Mouse (Mus musculus): Measurements from ENCODE around the gene Sgta. TPM values are rescaled to one million over a fixed set of nuclear protein-coding genes. Genes with fewer than 3 reads are reported as not detected.
A peak's percentile ranks its signal among the peaks of the same experiment; 100 is the strongest.
"Not testable (repeated sequence)": the region's sequence is repeated elsewhere in the genome, so short reads cannot be mapped to it uniquely, and the experiment has no call there.

Gene Sgta
- polyA plus RNA-seq, 1 experiment: 228 TPM

DNA sequence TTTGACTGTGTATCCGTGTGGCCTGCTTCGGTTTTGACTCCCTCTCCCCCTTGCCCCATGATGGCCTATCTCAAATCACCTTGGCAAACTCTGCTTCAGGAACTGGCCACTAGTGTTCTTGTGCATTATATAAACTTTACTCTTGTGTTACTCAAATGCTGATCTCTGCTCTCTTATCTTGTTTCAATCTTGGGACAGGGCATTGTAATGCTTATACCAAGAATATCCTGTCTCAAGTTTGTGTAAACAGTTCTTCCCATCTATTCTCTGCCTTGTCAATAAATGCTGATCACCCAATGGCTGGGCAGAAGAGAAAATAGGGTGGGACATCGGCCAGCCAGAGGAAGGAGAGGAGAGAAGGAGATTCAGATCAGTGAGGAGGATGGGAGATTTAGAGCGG, 2.7 kb upstream of the Sgta start:
- no peak overlapping the region for H3K27ac ChIP-seq (ENCODE audit: insufficient read depth, low read length)
- H3K4me1 ChIP-seq (ENCODE audit: control insufficient read depth, insufficient read depth, low read length): peaks cover 8% of the 10 kb centered on the region; the same call in 1 of the 2 replicates
- TF ChIP-seq POLR2A (IDR thresholded peaks at IDR 0.05; ENCODE audit: extremely low read depth, insufficient read depth, low read length) (no peak), CTCF (IDR thresholded peaks at IDR 0.05; ENCODE audit: extremely low read depth, insufficient read depth, low read length) (no peak)
- no peak overlapping the region for H3K4me3 ChIP-seq (ENCODE audit: insufficient read depth, low read length)

DNA sequence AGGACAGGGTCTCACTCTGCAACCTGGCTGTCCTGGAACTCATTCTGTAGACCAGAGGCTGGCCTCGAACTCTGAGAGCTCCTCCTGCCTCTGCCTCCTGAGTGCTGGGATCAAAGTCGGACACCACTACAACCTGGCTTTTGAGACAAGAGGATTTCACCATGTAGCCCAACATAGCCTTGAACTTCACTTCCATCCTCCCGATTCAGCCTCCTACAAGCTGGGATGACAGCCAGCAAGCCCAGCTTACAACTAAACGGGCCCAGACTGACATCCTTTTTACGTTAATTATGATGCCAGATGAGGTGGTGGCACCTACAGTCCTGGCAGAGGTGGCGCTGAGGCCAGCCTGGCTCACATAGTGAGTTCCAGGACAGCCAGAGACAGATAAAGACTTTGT, 1.1 kb downstream of the Sgta start:
- TF ChIP-seq POLR2A (IDR thresholded peaks at IDR 0.05; ENCODE audit: extremely low read depth, insufficient read depth, low read length) (no peak), CTCF (IDR thresholded peaks at IDR 0.05; ENCODE audit: extremely low read depth, insufficient read depth, low read length) (no peak)
- Histone ChIP-seq H3K4me1 (ENCODE audit: control insufficient read depth, insufficient read depth, low read length) (peaks cover 9% of the 10 kb centered on the region; the same call in 1 of the 2 replicates), H3K27ac (ENCODE audit: insufficient read depth, low read length) (no peak overlapping the region), H3K4me3 (ENCODE audit: insufficient read depth, low read length) (peak overlapping the region; percentile 93; the same call in 1 of the 2 replicates)

GRCm38 (mm10) chr10:81057406-81058130, 2.4 kb downstream of the Sgta start:
- no peak overlapping the region for H3K4me3 ChIP-seq (ENCODE audit: insufficient read depth, low read length)
- TF ChIP-seq POLR2A (IDR thresholded peaks at IDR 0.05; ENCODE audit: extremely low read depth, insufficient read depth, low read length): no peak
- TF ChIP-seq CTCF (IDR thresholded peaks at IDR 0.05; ENCODE audit: extremely low read depth, insufficient read depth, low read length): no peak
- H3K4me1 ChIP-seq (ENCODE audit: control insufficient read depth, insufficient read depth, low read length): peaks cover 9% of the 10 kb centered on the region; the same call in 1 of the 2 replicates
- no peak overlapping the region for H3K27ac ChIP-seq (ENCODE audit: insufficient read depth, low read length)

- H3K4me1 ChIP-seq (ENCODE audit: control insufficient read depth, insufficient read depth, low read length); H3K27ac ChIP-seq (ENCODE audit: insufficient read depth, low read length); H3K4me3 ChIP-seq (ENCODE audit: insufficient read depth, low read length): not testable (repeated sequence)
Measured at GRCm38 (mm10) chr10:81055802-81056340, 4.1 kb downstream of the Sgta start.

DNA sequence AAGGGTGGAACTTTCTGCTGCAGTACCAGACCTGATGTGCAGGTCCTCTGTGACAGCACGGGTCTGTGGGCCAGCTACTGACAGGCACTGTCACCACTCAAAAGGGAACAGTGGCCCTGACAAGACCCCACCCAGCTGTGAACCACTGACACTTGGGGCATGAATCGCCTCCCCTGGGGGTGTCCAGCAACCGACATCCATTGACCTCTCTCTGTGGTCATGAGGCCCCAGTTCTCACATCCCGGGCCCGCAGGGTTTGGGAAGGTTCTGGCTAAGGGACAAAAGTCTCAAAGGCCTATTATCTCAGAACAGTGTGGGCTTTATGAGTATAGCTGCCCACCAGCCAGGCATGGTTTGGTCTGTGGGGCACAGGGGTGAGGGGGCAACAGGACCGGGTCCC, 4.8 kb downstream of the Sgta start:
- peaks cover 9% of the 10 kb centered on the region; the same call in 1 of the 2 replicates for H3K4me1 ChIP-seq (ENCODE audit: control insufficient read depth, insufficient read depth, low read length)
- H3K27ac ChIP-seq (ENCODE audit: insufficient read depth, low read length): no peak overlapping the region
- no peak overlapping the region for H3K4me3 ChIP-seq (ENCODE audit: insufficient read depth, low read length)
- TF ChIP-seq POLR2A (IDR thresholded peaks at IDR 0.05; ENCODE audit: extremely low read depth, insufficient read depth, low read length) (no peak), CTCF (IDR thresholded peaks at IDR 0.05; ENCODE audit: extremely low read depth, insufficient read depth, low read length) (no peak)

DNA sequence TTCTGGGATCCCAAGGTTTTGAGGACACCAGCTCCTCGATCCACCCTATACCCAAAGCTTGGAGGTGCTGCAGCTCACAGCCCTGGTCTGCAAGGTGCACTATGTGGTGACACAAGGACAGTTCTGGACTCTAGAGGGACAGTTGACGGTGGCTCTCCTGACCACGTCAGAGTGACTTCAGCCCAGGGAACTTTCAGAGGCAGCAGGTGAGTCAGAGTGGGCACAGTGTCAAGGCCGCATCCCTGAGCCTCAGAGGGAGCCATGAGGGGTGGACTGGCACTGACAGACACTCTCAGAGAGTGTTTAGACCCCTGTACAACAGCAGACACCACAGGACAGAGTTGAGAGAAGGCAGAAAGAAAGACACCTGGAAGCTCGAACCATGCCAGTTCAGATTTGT, 7.4 kb downstream of the Sgta start:
- TF ChIP-seq POLR2A (IDR thresholded peaks at IDR 0.05; ENCODE audit: extremely low read depth, insufficient read depth, low read length) (no peak), CTCF (IDR thresholded peaks at IDR 0.05; ENCODE audit: extremely low read depth, insufficient read depth, low read length) (no peak)
- Histone ChIP-seq H3K27ac (ENCODE audit: insufficient read depth, low read length) (no peak overlapping the region), H3K4me3 (ENCODE audit: insufficient read depth, low read length) (no peak overlapping the region), H3K4me1 (ENCODE audit: control insufficient read depth, insufficient read depth, low read length) (no peaks in the 10 kb centered on the region)

DNA sequence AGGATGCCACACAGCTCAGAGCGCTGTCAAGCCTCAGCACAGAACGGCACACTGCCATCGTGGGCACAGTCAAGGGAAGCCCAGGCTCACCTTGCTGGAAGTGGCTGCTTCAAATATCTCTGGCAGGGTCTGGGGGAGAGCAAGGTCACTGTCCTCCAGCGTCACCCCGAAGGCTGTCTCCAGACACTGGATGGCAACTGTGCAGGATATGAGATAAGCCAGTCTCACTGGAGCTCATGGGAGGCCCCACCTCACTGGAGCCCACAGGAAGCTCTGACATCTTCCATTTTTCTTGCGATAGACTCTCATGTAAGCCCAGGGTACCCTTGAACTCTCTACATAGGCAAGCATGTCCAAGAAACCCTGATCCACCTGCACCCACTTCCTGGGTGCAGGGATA, 8.8 kb downstream of the Sgta start:
- Histone ChIP-seq H3K4me3 (ENCODE audit: insufficient read depth, low read length) (no peak overlapping the region), H3K4me1 (ENCODE audit: control insufficient read depth, insufficient read depth, low read length) (no peaks in the 10 kb centered on the region), H3K27ac (ENCODE audit: insufficient read depth, low read length) (no peak overlapping the region)
- TF ChIP-seq CTCF (IDR thresholded peaks at IDR 0.05; ENCODE audit: extremely low read depth, insufficient read depth, low read length): no peak
- TF ChIP-seq POLR2A (IDR thresholded peaks at IDR 0.05; ENCODE audit: extremely low read depth, insufficient read depth, low read length): no peak

- TF ChIP-seq POLR2A (IDR thresholded peaks at IDR 0.05; ENCODE audit: extremely low read depth, insufficient read depth, low read length) (no peak), CTCF (IDR thresholded peaks at IDR 0.05; ENCODE audit: extremely low read depth, insufficient read depth, low read length) (0 out of 2 replicates have a peak, but pooled peaks have one; percentile 11)
- Histone ChIP-seq H3K4me1 (ENCODE audit: control insufficient read depth, insufficient read depth, low read length) (no peaks in the 10 kb centered on the region), H3K27ac (ENCODE audit: insufficient read depth, low read length) (no peak overlapping the region), H3K4me3 (ENCODE audit: insufficient read depth, low read length) (no peak overlapping the region)
Measured at GRCm38 (mm10) chr10:81050645-81051044, 9.3 kb downstream of the Sgta start.

DNA sequence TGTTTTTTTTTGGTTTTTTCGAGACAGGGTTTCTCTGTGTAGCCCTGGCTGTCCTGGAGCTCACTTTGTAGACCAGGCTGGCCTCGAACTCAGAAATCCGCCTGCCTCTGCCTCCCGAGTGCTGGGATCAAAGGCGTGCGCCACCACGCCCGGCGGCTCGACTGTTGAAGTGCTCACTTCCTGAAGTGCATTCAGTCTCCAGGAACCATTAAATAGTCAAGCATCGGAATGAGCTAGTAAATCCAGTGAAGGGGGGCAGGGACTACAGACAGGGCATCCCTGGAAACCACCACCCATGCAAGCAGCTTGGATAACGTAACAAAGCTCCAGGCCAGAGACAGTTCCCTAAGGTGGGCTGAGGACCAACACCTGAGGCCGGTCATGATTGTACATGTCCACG, 14.7 kb downstream of the Sgta start:
- H3K27ac ChIP-seq (ENCODE audit: insufficient read depth, low read length); H3K4me3 ChIP-seq (ENCODE audit: insufficient read depth, low read length); H3K4me1 ChIP-seq (ENCODE audit: control insufficient read depth, insufficient read depth, low read length): not testable (repeated sequence)

DNA sequence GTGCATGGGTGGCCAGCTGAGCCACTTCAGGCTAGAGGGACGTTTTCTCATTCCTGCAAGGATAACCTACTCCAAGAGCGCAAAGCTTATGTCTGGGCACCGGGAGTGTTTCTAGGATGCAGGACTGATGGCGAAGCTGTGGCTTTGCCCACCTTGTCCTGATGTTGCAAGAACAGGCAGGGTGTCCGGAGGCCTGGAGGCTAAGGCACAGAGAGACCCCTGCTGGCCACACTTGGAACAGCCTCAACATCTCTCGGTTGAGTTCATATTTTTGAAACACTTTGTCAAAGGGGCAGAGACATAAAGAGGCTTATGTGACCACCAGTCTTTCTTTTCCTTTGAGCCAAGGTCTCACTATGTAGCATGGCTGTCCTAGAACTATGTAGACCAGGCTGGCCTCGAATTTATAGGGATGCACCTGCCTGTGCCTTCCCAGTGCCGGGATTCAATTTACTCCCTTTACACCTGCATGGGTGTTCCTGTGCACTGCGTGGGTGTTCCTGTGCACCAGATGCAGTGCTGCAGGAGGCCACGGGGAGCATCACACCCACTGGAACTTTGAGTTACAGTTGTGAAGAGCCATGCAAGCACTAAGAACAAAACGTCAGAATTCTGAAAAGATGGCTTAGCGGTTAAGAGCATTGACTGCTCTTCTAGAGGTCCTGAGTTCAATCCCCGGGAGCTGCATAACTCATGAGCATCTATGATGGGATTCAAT, 18.4 kb downstream of the Sgta start:
- no peaks in the 10 kb centered on the region for H3K4me1 ChIP-seq (ENCODE audit: control insufficient read depth, insufficient read depth, low read length)
- no peak overlapping the region for H3K4me3 ChIP-seq (ENCODE audit: insufficient read depth, low read length)
- TF ChIP-seq POLR2A (IDR thresholded peaks at IDR 0.05; ENCODE audit: extremely low read depth, insufficient read depth, low read length) (no peak), CTCF (IDR thresholded peaks at IDR 0.05; ENCODE audit: extremely low read depth, insufficient read depth, low read length) (peak; percentile 75)
- no peak overlapping the region for H3K27ac ChIP-seq (ENCODE audit: insufficient read depth, low read length)
